Mouse (Mus musculus): ENCODE measurements at regions not wholly inside any gene's neighbourhood (a gene's known extent, or its start where the extent isn't known, plus 50 kb on each side); places are given as distances from the start of the nearest gene placed in this dataset.

GRCm38 (mm10) chr7:55710872-55711558, 57.0 kb upstream of the Siglech start:
- DNase-seq, result peak; percentile 52

All from kidney, adult 9 months (tissue).